Mouse (Mus musculus) neutrophil, adult 5-6 weeks (primary cell): ENCODE measurements around the gene Myo3b. TPM values are rescaled to one million over a fixed set of nuclear protein-coding genes. Genes with fewer than 3 reads are reported as not detected.
A peak's percentile ranks its signal among the peaks of the same experiment; 100 is the strongest.

Experiments used
- ATAC-seq: fragments of 151-379, 151-347 bp; 2 replicates; pipeline ENCODE4 v1.8.0; 2017; ENCODE audit warnings: mild to moderate bottlenecking, moderate TSS enrichment; ENCODE audit not compliant: insufficient number of reproducible peaks, poor library complexity, low FRiP score, severe bottlenecking; ENCODE audit errors: extremely low read depth
- total RNA-seq: library from RNA; stranded (forward); fragments of 200-1000 nt; gene quantifications from 2 replicates; pipeline ENCODE4 v1.2.3, GENCODE M21; 2017

The Myo3b gene
- total RNA-seq, 1 experiment from 2014 or later, result 0.93 TPM

DNA sequence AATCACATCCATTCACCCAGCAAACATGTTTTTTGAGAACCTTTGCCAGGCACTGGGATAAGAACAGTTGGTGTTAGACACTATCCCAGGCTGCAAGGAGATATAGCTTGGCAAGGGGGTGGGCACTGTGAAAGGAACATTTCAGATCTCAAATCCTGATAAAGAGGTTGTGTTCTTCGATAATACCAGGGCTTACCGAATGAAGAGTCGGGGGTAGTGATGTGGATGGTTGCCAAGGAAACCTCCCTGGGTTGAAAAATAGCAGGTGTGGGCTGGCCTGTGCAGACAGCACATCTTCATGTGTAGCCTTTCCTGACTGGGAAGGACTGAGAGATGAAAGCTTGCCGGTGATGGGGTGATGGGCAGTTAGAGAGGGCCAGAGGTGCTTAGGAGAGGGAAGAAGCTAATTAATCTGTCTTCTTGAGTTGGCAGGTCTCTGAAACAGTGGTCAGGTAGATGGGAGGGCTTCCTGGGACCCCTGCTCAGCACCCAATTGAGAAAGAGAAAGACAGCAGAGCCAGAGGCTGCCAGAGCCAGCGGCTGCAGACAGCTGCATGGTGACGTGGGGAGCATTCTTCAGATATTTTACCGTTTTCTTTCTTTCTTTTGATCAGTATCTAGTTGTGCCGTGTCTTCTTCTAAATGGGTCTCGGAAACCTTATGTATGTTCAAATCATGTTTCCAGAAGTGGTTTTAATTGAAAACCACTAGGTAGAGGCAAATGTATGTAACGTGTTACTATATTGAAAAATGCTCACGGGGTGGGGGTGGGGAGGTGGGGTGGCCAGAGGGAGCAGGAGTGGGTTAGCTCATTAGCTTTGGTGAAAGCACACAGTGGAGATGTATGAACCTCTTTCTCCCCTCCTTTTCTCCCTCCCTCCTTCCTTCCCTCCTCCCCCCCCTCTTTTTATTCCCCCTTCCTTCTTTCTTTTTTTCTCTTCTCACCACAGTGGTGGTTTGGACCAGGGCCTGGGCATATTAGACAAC, 21.7 kb downstream of the Myo3b start:
- ATAC-seq, result no peak

DNA sequence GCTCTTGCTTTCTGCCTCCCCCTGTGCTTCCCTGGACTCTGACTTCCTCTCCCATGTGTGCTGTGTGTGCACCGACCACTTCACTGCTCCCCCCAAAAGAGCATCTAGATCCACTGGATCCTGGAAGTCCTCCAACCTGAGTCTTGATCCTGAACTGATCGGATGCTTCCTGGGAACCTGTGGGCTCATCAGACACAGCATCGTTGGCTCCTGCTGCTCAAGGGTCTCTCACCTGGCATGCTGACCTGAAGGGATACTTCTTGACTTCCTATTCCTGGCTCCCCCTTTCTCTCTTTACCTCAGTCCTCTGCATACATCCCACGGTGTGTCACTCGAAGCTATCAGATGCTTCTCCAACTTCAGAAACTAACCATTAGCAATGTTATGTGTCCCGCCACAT, 26.2 kb downstream of the Myo3b start:
- ATAC-seq, result no peak

DNA sequence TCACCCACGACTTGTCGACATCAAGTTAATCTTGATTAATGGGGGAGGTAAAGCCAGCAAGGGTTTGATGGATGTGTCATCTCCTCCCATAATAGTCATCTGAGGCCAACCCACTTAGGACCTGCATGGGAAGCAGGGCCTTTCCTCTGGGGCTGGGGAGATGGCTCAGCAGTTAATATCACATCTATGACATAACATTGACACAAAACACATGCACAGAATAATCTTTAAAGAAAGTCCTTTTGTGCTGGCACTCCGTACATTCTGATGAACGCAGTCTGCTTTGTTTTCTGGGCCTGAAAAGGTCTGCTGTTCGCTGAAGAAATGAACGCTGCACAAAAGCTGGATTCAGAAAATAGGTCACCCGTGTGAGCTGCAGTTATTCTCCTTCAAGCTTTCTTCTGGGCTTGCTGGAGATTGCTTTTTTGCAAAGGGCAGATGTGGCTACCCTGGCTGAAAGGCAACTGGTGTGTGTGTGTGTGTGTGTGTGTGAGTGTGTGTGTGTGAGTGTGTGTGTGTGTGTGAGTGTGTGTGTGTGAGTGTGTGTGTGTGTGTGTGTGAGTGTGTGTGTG, 26.9 kb downstream of the Myo3b start:
- no peak for ATAC-seq

DNA sequence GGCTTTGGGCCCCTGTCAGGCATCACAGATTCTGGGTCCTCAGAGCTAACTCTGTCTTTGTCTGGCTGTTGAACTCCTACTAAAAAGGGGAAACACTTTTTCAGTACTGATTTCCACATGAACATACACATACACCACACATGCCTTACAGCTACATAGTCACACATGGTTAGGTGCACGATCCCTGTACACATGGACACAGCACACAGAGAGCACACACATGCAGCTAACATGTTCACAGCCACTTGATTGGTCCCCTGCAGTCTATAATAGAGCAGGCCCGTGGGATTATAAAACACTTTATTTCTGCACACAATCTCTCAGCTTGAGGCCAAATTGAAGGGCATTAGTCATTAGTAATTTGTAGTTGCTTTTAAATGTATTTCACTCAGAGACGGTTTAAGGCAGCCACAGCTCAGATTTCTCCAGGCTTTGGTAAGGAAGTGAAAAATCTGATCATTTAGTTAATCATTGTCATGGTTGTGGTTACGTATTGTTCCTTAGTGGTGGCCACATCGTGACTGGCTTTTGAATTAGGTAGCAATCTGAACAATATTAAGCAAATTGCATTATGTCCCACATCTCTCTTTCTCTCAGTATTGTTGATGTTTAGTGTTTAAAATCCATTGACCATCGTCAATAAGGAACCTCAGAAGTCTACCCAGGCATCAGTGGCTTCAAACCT, 27.6 kb downstream of the Myo3b start:
- no peak for ATAC-seq

DNA sequence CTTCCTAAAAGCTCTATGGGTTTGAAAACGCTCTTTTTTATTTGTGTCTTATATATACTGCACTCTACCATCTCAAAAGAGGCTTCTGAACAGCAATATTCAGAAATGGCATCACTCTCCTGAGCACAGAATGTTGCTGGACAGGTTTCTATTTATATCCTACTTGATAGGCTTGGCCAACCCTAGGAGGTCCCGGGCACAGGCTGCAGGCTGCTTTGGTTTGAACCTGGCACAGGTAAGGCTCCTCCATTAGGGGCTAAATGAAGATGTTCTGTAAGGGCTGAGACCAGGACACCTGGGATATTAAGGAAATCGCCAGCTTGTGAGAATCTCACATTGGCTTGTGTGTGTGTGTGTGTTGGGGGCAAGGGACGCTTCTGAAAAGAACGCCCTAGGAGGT, 30.9 kb downstream of the Myo3b start:
- no peak for ATAC-seq

GRCm38 (mm10) chr2:70083444-70084020, 44.6 kb downstream of the Myo3b start:
- no peak for ATAC-seq

GRCm38 (mm10) chr2:70091261-70091660, 52.3 kb downstream of the Myo3b start:
- peak; percentile 78 for ATAC-seq

DNA sequence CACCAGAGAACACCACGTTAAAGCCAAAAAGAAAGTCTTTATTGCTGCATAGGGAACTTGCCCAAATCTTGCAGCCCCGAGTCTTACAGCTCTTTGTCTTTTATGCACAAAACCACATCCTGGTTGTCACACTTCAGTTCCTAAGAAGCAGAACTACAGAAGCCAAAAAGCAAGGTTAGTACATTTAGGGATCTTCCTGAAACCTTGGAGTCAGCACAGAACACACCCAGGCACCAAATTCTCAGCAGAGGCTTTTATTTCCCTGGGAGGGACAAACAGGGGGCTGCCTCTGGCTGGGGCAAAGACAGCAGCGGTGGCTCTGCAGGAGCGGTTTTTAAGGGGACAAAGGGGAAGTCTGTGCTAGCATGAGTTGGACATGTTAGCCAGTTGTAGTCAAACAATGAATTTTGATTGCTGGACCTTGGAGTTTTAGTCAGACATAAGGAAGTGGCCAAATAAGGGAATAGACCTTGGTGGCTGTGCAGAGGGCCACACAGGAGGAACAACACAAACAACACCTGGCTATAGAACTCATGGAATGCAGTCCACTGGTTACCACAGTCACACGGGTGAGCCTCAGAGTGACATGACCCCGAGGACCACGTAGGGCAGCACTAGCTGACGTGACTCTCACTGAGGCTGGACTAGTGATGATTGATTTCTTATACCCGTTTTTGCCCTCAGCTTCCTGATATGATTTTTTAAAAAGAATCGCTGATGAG, 53.0 kb downstream of the Myo3b start:
- peak; percentile 53 for ATAC-seq

- ATAC-seq, result peak; percentile 70
Observed at GRCm38 (mm10) chr2:70092665-70093064, 53.7 kb downstream of the Myo3b start.

DNA sequence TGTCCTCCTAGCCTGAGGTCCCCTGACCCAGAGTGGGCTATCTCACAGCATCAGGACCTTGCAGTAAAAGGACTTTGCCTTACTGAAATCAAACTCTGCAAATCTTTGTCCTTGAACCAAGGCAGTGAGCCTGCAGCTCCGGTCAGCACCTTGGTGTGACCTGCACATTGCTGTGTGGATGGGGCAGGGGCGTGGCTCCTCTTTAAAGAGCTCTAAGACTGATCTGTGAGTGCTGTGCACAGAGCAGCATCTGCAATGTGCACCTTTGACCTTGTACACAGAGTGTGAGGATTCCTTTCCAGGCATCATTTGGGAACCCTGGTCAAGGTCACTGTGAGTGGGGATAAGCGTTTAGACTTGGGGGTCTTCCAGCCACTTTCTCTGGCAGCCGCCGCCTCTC, 55.5 kb downstream of the Myo3b start:
- ATAC-seq, result no peak

DNA sequence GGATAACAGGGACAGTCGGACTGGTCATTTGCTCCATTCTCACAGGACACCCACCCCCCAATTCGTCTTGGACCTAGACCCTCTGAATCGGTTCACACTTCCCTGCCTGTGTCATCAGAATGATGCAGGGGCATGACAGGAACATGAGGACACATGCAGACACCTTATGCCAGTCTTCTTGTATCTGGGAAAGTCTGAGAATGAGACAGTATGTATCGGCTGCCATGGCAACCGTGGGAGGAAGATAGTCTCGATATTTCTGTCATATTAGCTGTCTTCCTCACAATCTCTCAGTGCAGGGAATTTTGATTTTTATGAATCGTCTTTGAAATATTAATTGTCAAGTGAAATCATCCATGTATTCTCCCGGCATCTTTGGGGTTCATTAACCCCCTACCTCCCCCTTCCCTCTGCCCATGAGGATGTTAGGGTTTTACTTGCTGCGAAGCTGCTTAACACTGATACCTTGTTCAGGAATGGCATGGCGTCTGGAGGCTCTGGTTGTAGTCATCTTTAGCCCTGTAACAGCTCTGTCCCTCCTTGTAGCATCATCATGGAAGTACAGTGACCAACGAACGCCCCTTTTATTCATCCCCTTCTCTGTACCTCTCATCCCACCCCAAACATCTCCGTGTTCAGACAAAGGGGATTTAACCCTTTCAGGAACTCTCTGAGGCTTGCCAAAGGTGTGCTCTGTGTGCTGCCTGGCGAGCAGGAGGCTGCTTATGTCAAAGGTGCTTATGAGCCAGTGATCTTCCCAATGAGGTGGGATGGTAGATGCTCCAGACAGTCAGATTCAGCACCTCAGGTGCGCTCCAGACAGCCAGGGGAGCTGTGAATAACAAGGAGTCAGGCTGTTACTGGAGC, 58.5 kb downstream of the Myo3b start:
- ATAC-seq, result no peak

- ATAC-seq, result no peak
Observed at GRCm38 (mm10) chr2:70099459-70099858, 60.5 kb downstream of the Myo3b start.

- no peak for ATAC-seq
Observed at GRCm38 (mm10) chr2:70105286-70106030, 66.5 kb downstream of the Myo3b start.

GRCm38 (mm10) chr2:70109010-70109409, 70.1 kb downstream of the Myo3b start:
- no peak for ATAC-seq

DNA sequence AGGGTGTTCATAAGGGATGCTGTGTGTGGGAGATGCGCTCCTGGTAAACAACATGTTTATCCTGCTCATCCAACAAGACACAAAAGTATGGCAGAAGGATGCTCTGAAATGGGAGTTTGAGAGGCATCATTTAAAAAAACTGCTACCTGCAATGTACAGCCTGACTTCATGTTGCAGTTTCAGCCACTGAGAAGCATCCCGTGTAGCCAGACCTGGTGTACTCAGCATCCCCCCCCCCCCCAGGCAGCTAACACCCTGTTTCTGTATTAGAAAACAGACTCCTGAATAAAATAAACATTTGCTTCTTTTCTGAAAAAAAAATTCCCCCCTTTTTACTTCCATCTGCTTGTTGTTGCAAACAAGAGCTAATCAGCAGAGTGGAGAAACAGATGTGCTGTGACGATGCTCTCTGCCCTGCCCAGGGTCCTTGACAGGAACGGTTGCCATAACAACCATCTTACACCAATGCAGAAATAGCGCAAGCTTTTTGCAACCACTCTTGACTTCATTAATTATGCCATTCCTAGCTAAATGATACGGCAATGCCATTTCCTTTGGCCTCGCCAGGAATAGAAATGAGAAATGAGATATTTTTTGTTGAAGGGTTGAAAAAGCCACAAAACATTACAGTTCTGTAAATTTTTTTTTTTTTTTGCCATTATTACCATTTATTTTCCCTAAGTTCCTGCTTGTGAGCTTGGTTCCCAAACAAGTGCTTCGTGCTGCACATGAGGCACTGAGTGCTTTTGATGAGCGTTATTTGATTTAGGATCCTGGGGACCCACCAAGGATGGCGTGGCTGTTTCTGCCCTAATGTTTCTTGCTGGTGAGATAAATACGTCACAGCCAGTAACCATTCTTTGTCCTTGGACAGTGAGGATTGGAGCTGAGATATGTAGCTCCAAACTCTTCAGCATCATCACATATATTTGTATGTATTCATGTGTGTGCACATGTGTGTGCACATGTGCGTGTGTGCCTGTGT, 75.2 kb downstream of the Myo3b start:
- ATAC-seq, result no peak
